Mouse (Mus musculus) ES-Bruce4 (cell line): ENCODE measurements at regions not wholly inside any gene's neighbourhood (a gene's known extent, or its start where the extent isn't known, plus 50 kb on each side); places are given as distances from the start of the nearest gene placed in this dataset.

Source experiments
- H3K27ac ChIP-seq: 2 replicates; pipeline ENCODE4 v1.5.1; 2012; ENCODE audit warnings: low read length, inconsistent platforms; ENCODE audit not compliant: insufficient read depth
- H3K27me3 ChIP-seq: 2 replicates; pipeline ENCODE4 v1.6.1; 2012; ENCODE audit warnings: mild to moderate bottlenecking, low read length, inconsistent platforms; ENCODE audit not compliant: control insufficient read depth, poor library complexity, insufficient read depth, severe bottlenecking
- H3K36me3 ChIP-seq: 2 replicates; pipeline ENCODE4 v1.6.1; 2012; ENCODE audit warnings: inconsistent platforms, mild to moderate bottlenecking, low read length, moderate library complexity; ENCODE audit not compliant: control insufficient read depth, poor library complexity, insufficient read depth, severe bottlenecking
- H3K4me1 ChIP-seq: one replicate; pipeline ENCODE4 v1.8.1; 2011; ENCODE audit warnings: low read length; ENCODE audit not compliant: control insufficient read depth, insufficient read depth
- H3K4me3 ChIP-seq: 2 replicates; pipeline ENCODE4 v1.5.1; 2011; ENCODE audit warnings: low read depth, mild to moderate bottlenecking, low read length
- H3K9ac ChIP-seq: 2 replicates; pipeline ENCODE4 v1.6.1; 2012; ENCODE audit warnings: low read depth, mild to moderate bottlenecking, inconsistent platforms; ENCODE audit not compliant: poor library complexity, severe bottlenecking
- H3K9me3 ChIP-seq: replicated peaks from 2 replicates; pipeline ENCODE4 v1.6.1; 2012; ENCODE audit warnings: mild to moderate bottlenecking, low read length, inconsistent platforms; ENCODE audit not compliant: control insufficient read depth, poor library complexity, insufficient read depth, severe bottlenecking
- CTCF ChIP-seq: IDR thresholded peaks from one replicate; pipeline ENCODE4 v1.8.1; 2011; ENCODE audit warnings: low read depth, low read length
- EP300 ChIP-seq: IDR thresholded peaks from 2 replicates; pipeline ENCODE4 v1.6.1; 2011; ENCODE audit warnings: low read depth, low read length; ENCODE audit not compliant: insufficient read depth
- POLR2A ChIP-seq: IDR thresholded peaks from one replicate; pipeline ENCODE4 v1.8.1; 2011; ENCODE audit warnings: low read length; ENCODE audit not compliant: insufficient read depth

- Histone ChIP-seq H3K36me3 (no peaks in the 10 kb centered on the region), H3K4me1 (peaks cover 4% of the 10 kb centered on the region), H3K4me3 (no peak overlapping the region), H3K27ac (no peak overlapping the region), H3K9me3 (no peaks in the 10 kb centered on the region), H3K9ac (no peak overlapping the region), H3K27me3 (no peaks in the 10 kb centered on the region)
- TF ChIP-seq CTCF (no peak), POLR2A (no peak), EP300 (no peak)
These were observed 50.7 kb upstream of the Myl10 start for GRCm38 (mm10) chr5:136642208-136642607.
